Mouse (Mus musculus) B cell, adult 2 months (primary cell): Measurements from ENCODE around the gene Ampd1.

ENCODE experiments used
- DNase-seq, 2 experiments: peaks; one replicate each; pipeline ENCODE4 v3.0.0; 2022

Ampd1 gene

GRCm38 (mm10) chr3:103102454-103103390 is 28.9 kb downstream of the Ampd1 start, which contains the start of gene Dennd2c:
Dennd2c (plus strand) TSS chr3:103102604.
- DNase-seq = peak; percentile 94

- DNase-seq = no peak
These were observed 33.9 kb downstream of the Ampd1 start for GRCm38 (mm10) chr3:103107565-103108240.

GRCm38 (mm10) chr3:103112216-103112615 is 38.4 kb downstream of the Ampd1 start:
- DNase-seq = no peak

- no peak for DNase-seq
These were observed 49.8 kb downstream of the Ampd1 start for GRCm38 (mm10) chr3:103123636-103124035.

GRCm38 (mm10) chr3:103126138-103126537 is 52.3 kb downstream of the Ampd1 start:
- DNase-seq = no peak

GRCm38 (mm10) chr3:103127177-103127576 is 53.4 kb downstream of the Ampd1 start:
- DNase-seq = no peak

GRCm38 (mm10) chr3:103127721-103128120 is 53.9 kb downstream of the Ampd1 start:
- no peak for DNase-seq

- DNase-seq = no peak
These were observed 54.4 kb downstream of the Ampd1 start for GRCm38 (mm10) chr3:103128251-103128650.

- no peak for DNase-seq
These were observed 55.7 kb downstream of the Ampd1 start for GRCm38 (mm10) chr3:103129367-103130159.

GRCm38 (mm10) chr3:103130236-103130751 is 56.5 kb downstream of the Ampd1 start:
- DNase-seq = peak; percentile 2 to 11

GRCm38 (mm10) chr3:103133098-103133497 is 59.3 kb downstream of the Ampd1 start:
- no peak for DNase-seq

GRCm38 (mm10) chr3:103136414-103137077 is 62.7 kb downstream of the Ampd1 start:
- no peak for DNase-seq

GRCm38 (mm10) chr3:103139047-103139446 is 65.2 kb downstream of the Ampd1 start:
- DNase-seq = no peak

- peak; percentile 6 to 21 for DNase-seq
These were observed 66.5 kb downstream of the Ampd1 start for GRCm38 (mm10) chr3:103140095-103140838.

GRCm38 (mm10) chr3:103141287-103141686 is 67.5 kb downstream of the Ampd1 start:
- no peak for DNase-seq

- no peak for DNase-seq
These were observed 68.6 kb downstream of the Ampd1 start for GRCm38 (mm10) chr3:103142366-103142765.

- no peak for DNase-seq
These were observed 71.5 kb downstream of the Ampd1 start for GRCm38 (mm10) chr3:103145336-103145735.

- DNase-seq = no peak
These were observed 72.0 kb downstream of the Ampd1 start for GRCm38 (mm10) chr3:103145791-103146190.

GRCm38 (mm10) chr3:103146330-103147166 is 72.7 kb downstream of the Ampd1 start:
- DNase-seq = no peak

GRCm38 (mm10) chr3:103147775-103148174 is 74.0 kb downstream of the Ampd1 start:
- no peak for DNase-seq
